Mouse (Mus musculus) liver, embryonic 13.5 days (tissue): Measurements from ENCODE around the gene Cnot11. TPM values are rescaled to one million over a fixed set of nuclear protein-coding genes. Genes with fewer than 3 reads are reported as not detected.

ENCODE experiments used
- ATAC-seq: fragments of 200-750 bp; cut with Nextera tagmentation; 2 replicates; pipeline ENCODE4 v1.8.0; 2017; ENCODE audit warnings: low read depth, mild to moderate bottlenecking, moderate number of reproducible peaks, moderate library complexity
- DNase-seq: peaks from one replicate; pipeline ENCODE4 v3.0.0; 2022
- H3K27ac ChIP-seq: fragments of 300-500 bp; sonication (generic); 2 replicates; pipeline ENCODE4 v1.5.1; 2015; ENCODE audit warnings: moderate library complexity, mild to moderate bottlenecking, inconsistent platforms
- H3K27me3 ChIP-seq: fragments of 300-500 bp; sonication (generic); 2 replicates; pipeline ENCODE4 v1.6.1; 2015; ENCODE audit warnings: mild to moderate bottlenecking, inconsistent platforms
- H3K36me3 ChIP-seq: fragments of 300-500 bp; sonication (generic); 2 replicates; pipeline ENCODE4 v1.6.1; 2015; ENCODE audit warnings: mild to moderate bottlenecking, inconsistent platforms
- H3K4me1 ChIP-seq: fragments of 300-500 bp; sonication (generic); replicated peaks from 2 replicates; pipeline ENCODE4 v1.6.1; 2015; ENCODE audit warnings: inconsistent platforms
- H3K4me2 ChIP-seq: fragments of 300-500 bp; sonication (generic); 2 replicates; pipeline ENCODE4 v1.6.1; 2015; ENCODE audit warnings: inconsistent platforms, mild to moderate bottlenecking, moderate library complexity
- H3K4me3 ChIP-seq: fragments of 300-500 bp; sonication (generic); replicated peaks from 2 replicates; pipeline ENCODE4 v1.5.1; 2015; ENCODE audit warnings: mild to moderate bottlenecking, inconsistent platforms
- H3K9ac ChIP-seq: fragments of 300-500 bp; sonication (generic); 2 replicates; pipeline ENCODE4 v1.6.1; 2015; ENCODE audit warnings: mild to moderate bottlenecking, inconsistent platforms
- H3K9me3 ChIP-seq: fragments of 300-500 bp; sonication (generic); replicated peaks from 2 replicates; pipeline ENCODE4 v1.6.1; 2016; ENCODE audit warnings: inconsistent platforms
- WGBS: fragments of 180-500 bp; shearing (Covaris S2); methylation state at CpG from one replicate; pipeline ENCODE4 v1.1.7; 2015; ENCODE audit not compliant: insufficient replicate concordance; 5-methylcytosine and 5-hydroxymethylcytosine counted together
- polyA plus RNA-seq: library from polyadenylated mRNA; unstranded; fragments of >200 nt; fragmentation: Nextera tagmentation; extraction: Ambion mirVana; gene quantifications from 2 replicates; pipeline ENCODE4 v1.2.1, GENCODE M21; 2015

Cnot11 gene
- polyA plus RNA-seq, 1 experiment from 2014 or later, result 10.9 TPM

GRCm38 (mm10) chr1:39536701-39537100 lies 1.9 kb downstream of the Cnot11 start:
- WGBS, result 33% methylated on average over 7 of the region's 7 CpGs

DNA sequence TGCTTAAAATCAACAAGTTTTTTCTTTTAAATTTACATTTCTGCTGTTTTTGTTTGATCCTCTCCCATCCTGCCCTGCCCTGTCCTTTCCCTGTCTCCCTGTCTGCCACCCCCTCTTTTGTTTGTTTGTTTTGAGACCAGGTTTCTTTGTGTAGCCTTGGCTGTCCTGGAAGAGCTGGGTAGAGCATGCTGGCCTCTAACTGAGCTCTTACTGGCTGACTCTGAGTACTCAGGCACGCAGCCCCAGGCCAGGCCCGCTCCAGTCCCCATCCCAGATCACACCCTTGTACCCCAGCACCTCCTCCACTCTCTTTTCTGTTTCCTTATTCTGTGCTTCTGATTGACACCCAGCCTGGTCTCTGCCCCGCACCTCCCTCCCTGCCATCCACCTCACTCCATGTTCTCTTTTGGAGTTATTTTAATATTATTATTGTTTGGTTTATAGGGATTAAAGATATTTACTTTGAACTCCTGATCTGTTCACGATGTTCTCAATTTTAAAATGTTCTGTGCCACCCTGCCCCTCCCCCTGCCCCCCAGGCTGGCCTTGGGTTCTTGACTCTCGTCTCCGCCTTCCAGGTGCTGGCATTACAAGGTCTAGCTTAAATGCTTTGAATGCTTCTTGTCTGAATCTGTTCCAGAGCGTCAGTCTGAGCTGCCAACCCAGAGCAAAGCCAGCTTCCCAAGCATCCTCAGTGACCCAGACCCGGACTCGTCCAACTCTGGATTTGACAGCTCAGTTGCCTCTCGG lies 3.0 kb downstream of the Cnot11 start:
- Histone ChIP-seq H3K27me3 (no peaks in the 10 kb centered on the region), H3K4me3 (no peak overlapping the region), H3K4me2 (peak overlapping the region; percentile 42), H3K36me3 (peaks cover 43% of the 10 kb centered on the region), H3K27ac (no peak overlapping the region), H3K4me1 (peaks cover 28% of the 10 kb centered on the region), H3K9ac (no peak overlapping the region), H3K9me3 (peaks cover 4% of the 10 kb centered on the region; the same call in 1 of the 2 replicates)
- 80% methylated on average over 10 of the region's 10 CpGs for WGBS
- ATAC-seq (no peak), DNase-seq (no peak)

More at GRCm38 (mm10) chr1:39536701-39537100, 1.9 kb downstream of the Cnot11 start:
- H3K4me1 ChIP-seq, result peaks cover 28% of the 10 kb centered on the region
- peaks cover 34% of the 10 kb centered on the region for H3K36me3 ChIP-seq
- H3K27ac ChIP-seq, result no peak overlapping the region
- H3K4me2 ChIP-seq, result peak overlapping the region; percentile 96
- peak overlapping the region; percentile 93 for H3K9ac ChIP-seq
- H3K9me3 ChIP-seq, result peaks cover 4% of the 10 kb centered on the region; the same call in 1 of the 2 replicates
- DNase-seq (no peak), ATAC-seq (no peak)
- no peaks in the 10 kb centered on the region for H3K27me3 ChIP-seq
- peak overlapping the region; percentile 96 for H3K4me3 ChIP-seq

- Histone ChIP-seq H3K4me1 (peaks cover 20% of the 10 kb centered on the region), H3K4me3 (no peak overlapping the region), H3K4me2 (no peak overlapping the region), H3K9ac (no peak overlapping the region), H3K36me3 (peaks cover 65% of the 10 kb centered on the region), H3K27ac (no peak overlapping the region), H3K9me3 (peaks cover 4% of the 10 kb centered on the region; the same call in 1 of the 2 replicates), H3K27me3 (no peaks in the 10 kb centered on the region)
- no peak for DNase-seq
- no peak for ATAC-seq
Measured at GRCm38 (mm10) chr1:39540592-39540991, 5.8 kb downstream of the Cnot11 start.

DNA sequence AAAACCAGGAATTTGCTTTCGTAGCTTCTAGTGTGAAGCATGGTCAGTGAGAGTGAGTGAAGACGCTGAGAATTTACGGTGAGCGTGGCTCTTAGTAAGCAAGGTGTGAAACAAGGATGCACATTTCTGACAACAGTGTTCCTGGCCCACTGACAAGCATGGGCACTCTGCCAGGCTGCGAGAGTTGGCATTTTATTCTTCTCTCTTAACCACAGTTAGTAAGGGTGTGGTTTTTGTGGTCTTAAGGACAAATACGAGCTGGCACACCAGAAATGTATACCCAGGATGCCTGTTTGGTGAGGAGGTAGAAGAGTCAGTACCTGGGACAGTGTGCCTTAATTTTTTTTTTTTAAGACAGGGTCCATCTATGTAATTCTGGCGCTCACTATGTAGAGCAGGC lies 10.8 kb downstream of the Cnot11 start:
- Histone ChIP-seq H3K27ac (no peak overlapping the region), H3K9ac (no peak overlapping the region), H3K9me3 (no peaks in the 10 kb centered on the region), H3K36me3 (peaks cover 76% of the 10 kb centered on the region), H3K4me1 (no peaks in the 10 kb centered on the region), H3K4me3 (no peak overlapping the region), H3K27me3 (no peaks in the 10 kb centered on the region), H3K4me2 (no peak overlapping the region)
- ATAC-seq (no peak), DNase-seq (no peak)
- 83% methylated on average over 7 of the region's 7 CpGs for WGBS

DNA sequence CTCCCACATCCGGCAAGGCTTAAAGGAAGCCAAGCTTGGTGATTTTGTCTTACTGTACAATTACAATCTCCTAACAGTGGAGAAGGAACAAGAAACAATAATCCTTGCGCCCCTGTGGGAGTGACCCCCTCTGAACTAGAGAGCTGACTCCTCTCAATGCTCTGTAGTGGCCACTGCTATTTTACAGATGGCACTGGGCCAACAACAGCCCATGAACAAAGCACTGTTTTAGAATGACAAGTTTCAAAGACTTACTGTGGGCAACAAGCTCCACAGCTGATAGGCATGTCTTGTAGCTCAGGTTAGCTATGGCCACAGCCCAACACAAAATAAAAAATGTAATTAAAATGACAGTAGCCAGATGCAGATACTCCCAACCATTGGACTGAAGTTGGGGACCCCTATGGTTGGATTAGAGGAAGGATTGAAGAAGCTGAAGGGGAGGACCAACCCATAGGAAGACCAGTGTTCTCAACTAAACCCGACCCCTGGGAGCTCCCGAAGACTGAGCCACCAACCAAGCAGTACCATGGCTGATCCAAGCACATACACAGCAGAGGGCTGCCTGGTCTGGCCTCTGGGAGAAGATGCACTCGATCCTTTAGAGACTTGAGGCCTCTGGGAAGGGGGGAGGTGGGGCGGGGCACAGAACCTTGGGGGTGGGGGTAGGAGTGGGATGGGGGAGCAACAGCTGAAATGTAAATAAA lies 11.5 kb downstream of the Cnot11 start:
- Histone ChIP-seq H3K4me1 (no peaks in the 10 kb centered on the region), H3K27ac (no peak overlapping the region), H3K27me3 (no peaks in the 10 kb centered on the region), H3K36me3 (peaks cover 73% of the 10 kb centered on the region), H3K9ac (no peak overlapping the region), H3K4me3 (no peak overlapping the region), H3K9me3 (no peaks in the 10 kb centered on the region), H3K4me2 (no peak overlapping the region)
- WGBS, result 85% methylated on average over 6 of the region's 6 CpGs
- DNase-seq (no peak), ATAC-seq (no peak)

DNA sequence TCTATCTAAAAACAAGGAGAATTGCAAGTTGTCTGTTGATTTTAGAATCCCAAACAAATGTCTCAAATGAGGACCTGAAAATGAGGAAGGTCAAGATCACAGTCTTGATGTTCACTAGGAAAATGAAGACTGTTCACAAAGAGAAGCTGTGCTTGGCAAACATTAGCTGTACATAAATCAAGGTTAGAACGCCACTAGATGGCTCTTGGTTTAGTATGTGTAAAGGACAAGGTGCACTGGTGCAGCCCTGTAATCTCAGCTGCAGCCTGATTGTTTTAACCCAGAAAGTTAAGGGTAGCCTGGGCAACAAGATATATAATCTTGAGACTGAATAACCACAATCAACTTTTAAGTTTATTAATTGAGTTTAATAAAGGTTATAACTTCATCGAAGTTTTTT lies 12.4 kb downstream of the Cnot11 start:
- H3K4me2 ChIP-seq, result no peak overlapping the region
- no peak overlapping the region for H3K9ac ChIP-seq
- WGBS, result 67% methylated on average over 2 of the region's 2 CpGs
- no peaks in the 10 kb centered on the region for H3K9me3 ChIP-seq
- DNase-seq, result no peak
- H3K27me3 ChIP-seq, result no peaks in the 10 kb centered on the region
- no peaks in the 10 kb centered on the region for H3K4me1 ChIP-seq
- ATAC-seq, result no peak
- no peak overlapping the region for H3K4me3 ChIP-seq
- H3K27ac ChIP-seq, result no peak overlapping the region
- H3K36me3 ChIP-seq, result peaks cover 71% of the 10 kb centered on the region

- H3K27me3 ChIP-seq, result no peaks in the 10 kb centered on the region
- H3K9me3 ChIP-seq, result no peaks in the 10 kb centered on the region
- ATAC-seq, result no peak
- no peak for DNase-seq
- peaks cover 69% of the 10 kb centered on the region for H3K36me3 ChIP-seq
- 88% methylated on average over 2 of the region's 2 CpGs for WGBS
- no peak overlapping the region for H3K27ac ChIP-seq
- H3K4me2 ChIP-seq, result no peak overlapping the region
- no peaks in the 10 kb centered on the region for H3K4me1 ChIP-seq
- no peak overlapping the region for H3K9ac ChIP-seq
- no peak overlapping the region for H3K4me3 ChIP-seq
Measured at GRCm38 (mm10) chr1:39549831-39550230, 15.0 kb downstream of the Cnot11 start.

DNA sequence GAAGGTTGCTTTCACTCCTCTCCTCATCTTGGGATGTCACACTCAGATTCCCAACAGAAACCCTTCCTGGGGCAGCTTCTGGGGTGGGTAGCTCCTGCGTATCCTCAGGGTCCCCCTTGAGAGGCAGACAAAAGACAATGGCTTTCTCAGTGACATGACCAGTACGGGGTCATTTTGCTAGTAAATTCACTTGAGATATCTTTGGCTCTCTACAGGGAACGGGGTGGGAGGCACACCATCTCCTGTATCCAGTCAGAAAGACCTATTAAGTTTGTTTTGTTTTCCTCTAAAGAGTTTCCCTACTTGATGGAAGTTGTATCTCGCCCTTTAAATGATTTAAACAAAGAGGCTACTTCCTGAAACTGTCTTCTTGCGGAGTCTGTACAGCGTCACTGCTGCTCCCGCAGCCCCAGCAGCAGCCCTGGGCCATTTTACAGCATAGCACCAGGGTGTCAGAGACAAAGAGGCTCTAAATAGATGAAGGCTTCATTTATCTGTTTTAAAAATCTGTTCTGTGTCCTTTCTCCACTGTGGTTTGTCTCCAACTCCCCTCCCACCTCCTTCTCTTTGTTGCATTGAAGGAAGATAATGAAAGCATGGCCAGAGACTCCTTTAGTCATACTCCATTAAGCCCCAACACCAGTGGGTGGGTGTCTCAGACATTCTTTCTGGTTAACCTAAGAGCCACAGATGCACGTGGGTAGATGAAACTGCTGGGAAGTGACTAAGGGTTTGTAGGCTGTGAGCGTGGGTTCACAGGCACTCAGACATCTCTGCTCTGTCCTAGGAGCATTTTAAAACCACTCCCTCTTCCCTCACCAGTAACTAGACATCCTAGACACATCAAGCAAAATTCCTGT lies 21.0 kb downstream of the Cnot11 start:
- DNase-seq (no peak), ATAC-seq (no peak)
- Histone ChIP-seq H3K4me3 (no peak overlapping the region), H3K9me3 (no peaks in the 10 kb centered on the region), H3K36me3 (peaks cover 69% of the 10 kb centered on the region), H3K9ac (no peak overlapping the region), H3K27me3 (no peaks in the 10 kb centered on the region), H3K4me1 (no peaks in the 10 kb centered on the region), H3K4me2 (no peak overlapping the region), H3K27ac (no peak overlapping the region)
- WGBS, result 70% methylated on average over 9 of the region's 9 CpGs

GRCm38 (mm10) chr1:39559009-39559408 lies 24.2 kb downstream of the Cnot11 start:
- H3K4me2 ChIP-seq, result no peak overlapping the region
- H3K27me3 ChIP-seq, result no peaks in the 10 kb centered on the region
- no peak overlapping the region for H3K4me3 ChIP-seq
- H3K9ac ChIP-seq, result no peak overlapping the region
- DNase-seq (no peak), ATAC-seq (no peak)
- WGBS, result 89% methylated on average over 2 of the region's 2 CpGs
- H3K27ac ChIP-seq, result no peak overlapping the region
- H3K9me3 ChIP-seq, result no peaks in the 10 kb centered on the region
- no peaks in the 10 kb centered on the region for H3K4me1 ChIP-seq
- H3K36me3 ChIP-seq, result peaks cover 62% of the 10 kb centered on the region

GRCm38 (mm10) chr1:39561920-39562319 lies 27.1 kb downstream of the Cnot11 start:
- no peak for DNase-seq
- Histone ChIP-seq H3K4me3 (no peak overlapping the region), H3K27ac (no peak overlapping the region), H3K9ac (no peak overlapping the region), H3K4me1 (no peaks in the 10 kb centered on the region), H3K27me3 (no peaks in the 10 kb centered on the region), H3K36me3 (peaks cover 42% of the 10 kb centered on the region), H3K4me2 (no peak overlapping the region), H3K9me3 (no peaks in the 10 kb centered on the region)
- WGBS, result 41% methylated on average over 1 of the region's 1 CpGs
- ATAC-seq, result no peak

GRCm38 (mm10) chr1:39563161-39563560 lies 28.4 kb downstream of the Cnot11 start:
- H3K27ac ChIP-seq, result no peak overlapping the region
- H3K9ac ChIP-seq, result no peak overlapping the region
- H3K4me1 ChIP-seq, result no peaks in the 10 kb centered on the region
- H3K36me3 ChIP-seq, result peaks cover 35% of the 10 kb centered on the region
- WGBS, result 86% methylated on average over 7 of the region's 7 CpGs
- H3K27me3 ChIP-seq, result no peaks in the 10 kb centered on the region
- no peak for ATAC-seq
- no peak for DNase-seq
- no peak overlapping the region for H3K4me2 ChIP-seq
- H3K9me3 ChIP-seq, result no peaks in the 10 kb centered on the region
- no peak overlapping the region for H3K4me3 ChIP-seq
